Mouse (Mus musculus): ENCODE results near the gene AF366264. TPM values are rescaled to one million over a fixed set of nuclear protein-coding genes. Genes with fewer than 3 reads are reported as not detected.
"Not testable (repeated sequence)": the region's sequence is repeated elsewhere in the genome, so short reads cannot be mapped to it uniquely, and the experiment has no call there.

AF366264 gene
- not detected for total RNA-seq (2021)
- long read RNA-seq, experiment 1: 0 reads
- long read RNA-seq, experiment 2: 0 reads

DNA sequence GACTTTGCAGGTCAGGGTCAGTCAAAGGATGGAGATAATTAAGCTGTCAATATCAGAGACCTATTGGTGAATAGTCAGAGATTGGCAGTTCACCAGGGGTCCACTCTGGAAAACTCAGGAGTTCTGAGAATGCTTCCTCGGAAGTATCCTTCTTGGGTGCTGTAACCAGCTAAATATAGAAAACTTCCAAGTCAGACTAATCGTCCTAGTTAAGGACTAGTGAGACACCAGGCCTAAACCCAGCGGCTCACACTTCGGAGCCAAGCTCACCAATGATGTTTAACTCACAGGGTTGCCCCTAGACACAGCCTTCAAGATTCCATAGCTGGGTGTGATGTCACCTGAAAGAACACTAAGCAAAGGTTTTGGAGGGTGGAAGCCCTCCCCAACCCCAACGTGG, at the start of gene AF366264:
Gene AF366264 (minus strand): TSS at position 101 of the 400 bp plus-strand sequence.
- H3K4me3 ChIP-seq; DNase-seq; intact Hi-C loops (cut with DNase I); H3K27ac ChIP-seq: not testable (repeated sequence)

GRCm38 (mm10) chr8:13843286-13843685, 5.1 kb upstream of the AF366264 start:
- intact Hi-C loops (cut with DNase I); H3K27ac ChIP-seq; H3K4me3 ChIP-seq; DNase-seq: not testable (repeated sequence)

DNA sequence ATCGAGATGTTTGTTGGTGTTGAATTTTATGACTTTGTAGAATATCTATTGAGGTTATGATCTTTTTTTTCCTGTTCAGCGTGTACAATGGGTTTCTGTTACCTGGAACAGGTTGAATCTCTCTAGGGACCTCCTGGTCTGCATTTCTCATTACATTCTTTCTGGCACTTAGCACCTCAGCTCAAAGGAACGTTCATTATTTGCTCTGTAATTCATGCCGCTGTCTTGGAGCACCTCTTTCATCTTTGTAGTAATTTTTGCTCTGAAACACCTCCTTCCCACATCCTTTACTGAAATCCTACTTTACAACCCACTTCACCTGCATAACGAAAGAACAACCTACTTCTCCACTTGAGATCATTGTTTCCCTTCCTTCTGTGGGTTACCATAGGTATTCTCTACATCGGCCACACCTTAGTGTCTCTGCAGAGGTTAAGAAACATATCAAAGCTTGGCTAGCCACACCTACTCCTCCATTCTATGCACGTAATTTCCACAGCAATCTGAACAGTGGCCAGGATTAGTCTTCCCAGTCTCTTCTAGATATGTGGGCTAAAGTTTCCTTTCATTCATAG, 9.5 kb downstream of the AF366264 start:
- TF ChIP-seq CTCF (IDR thresholded peaks at IDR 0.05): no peak
- no peak overlapping the region for H3K27ac ChIP-seq

GRCm38 (mm10) chr8:13799566-13799965, 38.6 kb downstream of the AF366264 start:
- intact Hi-C loops (cut with DNase I): no loop called here
- TF ChIP-seq CTCF (IDR thresholded peaks at IDR 0.05): no peak
- H3K4me3 ChIP-seq: no peak overlapping the region
- DNase-seq: no peak
- H3K27ac ChIP-seq: no peak overlapping the region

More for the DNA sequence above, 9.5 kb downstream of the AF366264 start:
- DNase-seq: no peak
- no peak overlapping the region for H3K4me3 ChIP-seq
- intact Hi-C loops (cut with DNase I): no loop called here

GRCm38 (mm10) chr8:13797676-13798075, 40.5 kb downstream of the AF366264 start:
- Histone ChIP-seq H3K27ac (no peak overlapping the region), H3K4me3 (no peak overlapping the region)
- intact Hi-C loops (cut with DNase I): no loop called here
- DNase-seq: no peak
- no peak for TF ChIP-seq CTCF (IDR thresholded peaks at IDR 0.05)

- TF ChIP-seq CTCF (IDR thresholded peaks at IDR 0.05): no peak
- intact Hi-C loops (cut with DNase I): no loop called here
- Histone ChIP-seq H3K27ac (peak overlapping the region; percentile 69; the same call in 1 of the 2 replicates), H3K4me3 (no peak overlapping the region)
- no peak for DNase-seq
These were observed 44.5 kb downstream of the AF366264 start for GRCm38 (mm10) chr8:13793746-13794101.

GRCm38 (mm10) chr8:13793097-13793745, 45.0 kb downstream of the AF366264 start:
- no peak for TF ChIP-seq CTCF (IDR thresholded peaks at IDR 0.05)
- no peak overlapping the region for H3K4me3 ChIP-seq
- intact Hi-C loops (cut with DNase I): no loop called here
- no peak for DNase-seq
- H3K27ac ChIP-seq: 0 out of 2 replicates have a peak overlapping the region, but pooled peaks have one; percentile 69

- intact Hi-C loops (cut with DNase I): loop anchor here (5.0 kb wide), 2 partner anchors 78 to 98 kb away; partner anchors contain the start of gene Champ1
- H3K4me3 ChIP-seq: no peak overlapping the region
- TF ChIP-seq CTCF (IDR thresholded peaks at IDR 0.05): no peak
- no peak for DNase-seq
- H3K27ac ChIP-seq: no peak overlapping the region
These were observed 48.6 kb downstream of the AF366264 start for GRCm38 (mm10) chr8:13789606-13790005.

DNA sequence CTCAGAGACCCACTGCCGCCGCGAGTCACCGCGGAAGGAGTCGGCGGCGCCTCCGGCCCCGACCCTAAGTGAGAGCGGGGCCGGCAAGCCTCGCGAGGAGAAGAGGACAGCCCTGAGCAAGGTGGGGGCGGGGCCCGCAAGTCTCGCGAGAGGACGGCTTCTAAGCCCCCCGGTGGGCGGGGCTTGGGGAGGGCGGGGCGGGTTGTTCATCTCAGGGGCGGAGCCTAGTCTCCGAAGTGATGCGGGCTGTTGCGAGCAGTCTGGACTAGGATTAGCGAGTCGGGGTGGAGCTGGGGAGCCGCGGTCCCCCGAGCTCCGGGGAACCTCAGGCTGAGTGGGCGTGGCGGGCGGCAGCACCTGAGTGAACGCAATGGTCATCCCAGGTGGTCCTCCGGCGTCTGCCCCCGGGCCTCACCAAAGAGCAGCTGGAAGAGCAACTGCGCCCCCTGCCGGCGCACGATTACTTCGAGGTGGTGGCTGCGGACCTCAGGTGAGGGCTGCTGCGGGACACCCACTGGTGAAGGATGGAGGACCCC, 52.4 kb downstream of the AF366264 start:
- peak overlapping the region; percentile 99 for H3K27ac ChIP-seq
- TF ChIP-seq CTCF (IDR thresholded peaks at IDR 0.05): peak; percentile 95; the same call in 1 of the 2 replicates
- H3K4me3 ChIP-seq: peak overlapping the region; percentile 77
- intact Hi-C loops (cut with DNase I): loop anchor here (2.0 to 5.0 kb wide), 3 partner anchors 27 to 101 kb away; partner anchors contain the start of gene Champ1
- DNase-seq: peak; percentile 99

GRCm38 (mm10) chr8:13785250-13785763, 52.9 kb downstream of the AF366264 start, which contains the start of gene Upf3a:
Gene Upf3a, plus strand, starts transcription at chr8:13785615.
- TF ChIP-seq CTCF (IDR thresholded peaks at IDR 0.05): peak; percentile 86
- intact Hi-C loops (cut with DNase I): loop anchor here (2.0 to 5.0 kb wide), 3 partner anchors 27 to 102 kb away; partner anchors contain the start of gene Champ1

More at GRCm38 (mm10) chr8:13785250-13785763, 52.9 kb downstream of the AF366264 start, which contains the start of gene Upf3a:
- peak within 1 kb of the TSS; percentile 99 for H3K27ac ChIP-seq
- DNase-seq: peak; percentile 96
- peak within 1 kb of the TSS; percentile 77 for H3K4me3 ChIP-seq

Other genes starting within 250 kb of the AF366264 start
- 10 to 100 TPM in 1 of 2 experiments, 1 to 10 TPM in 1; 5.9 to 10.5 TPM for gene Rasa3, start 160.8 kb downstream of the AF366264 start, total RNA-seq (2021)
- not detected for gene Cfap97d2, start 132.5 kb downstream of the AF366264 start, total RNA-seq (2021)
- gene Cdc16, start 80.7 kb downstream of the AF366264 start, total RNA-seq (2021): 10 to 100 TPM; 26.9 to 33.7 TPM
- gene Upf3a, start 52.8 kb downstream of the AF366264 start, total RNA-seq (2021): 10 to 100 TPM in 1 of 2 experiments, 1 to 10 TPM in 1; 8.8 to 10.1 TPM
- 1 to 10 TPM; 7.3 to 8.9 TPM for gene Champ1, start 31.3 kb upstream of the AF366264 start, total RNA-seq (2021)
- gene Coprs, start 51.9 kb upstream of the AF366264 start, total RNA-seq (2021): 1 to 10 TPM; 4.2 to 7.8 TPM

All from gastrocnemius, adult 2 months (tissue).